Comparison of ENCODE assay signal across 13 mouse cellular contexts in genomic region chr6:60994521-60994920, GRCm38 (mm10).
DNase-seq lines count a peak whose midpoint lies in the region; ATAC-seq and TF ChIP-seq lines count a peak whose summit lies in the region.
"Had no signal": no experiment of that assay in that cellular context is flagged by ENCODE, and none has a peak within 500 bp of the region (broad histone marks: within the 10 kb centered on the region; RNA-seq: fewer than 3 reads in every experiment).

No protein-coding gene starts in this region.

- no peak overlapping the region for H3K27ac ChIP-seq in heart, embryonic 15.5 days
- H3K27ac ChIP-seq in heart, embryonic 10.5 days = no peak overlapping the region
- no peak overlapping the region for H3K27ac ChIP-seq in hindbrain, embryonic 14.5 days
- H3K27ac ChIP-seq in midbrain, embryonic 14.5 days (replicated peaks; ENCODE audit: low read depth, low read length) = no peak overlapping the region
- H3K27ac ChIP-seq: layer of hippocampus, adult 2 months; liver, embryonic 12.5 days had no signal

- H3K4me3 ChIP-seq in heart, embryonic 15.5 days = no peak overlapping the region
- no peak overlapping the region for H3K4me3 ChIP-seq in heart, embryonic 10.5 days
- peak overlapping the region; percentile 35 for H3K4me3 ChIP-seq in E14TG2a.4 (replicated peaks; ENCODE audit: low read length)
- H3K4me3 ChIP-seq in hindbrain, embryonic 14.5 days (replicated peaks; ENCODE audit: low read length) = no peak overlapping the region
- no peak overlapping the region for H3K4me3 ChIP-seq in midbrain, embryonic 14.5 days (replicated peaks; ENCODE audit: low read depth, low read length)
- H3K4me3 ChIP-seq: layer of hippocampus, adult 2 months; liver, embryonic 12.5 days had no signal

- H3K27me3 ChIP-seq in heart, embryonic 15.5 days = no peaks in the 10 kb centered on the region
- H3K27me3 ChIP-seq in heart, embryonic 10.5 days (ENCODE audit: insufficient read depth, poor library complexity, severe bottlenecking) = no peaks in the 10 kb centered on the region
- H3K27me3 ChIP-seq in E14TG2a.4 (ENCODE audit: insufficient read depth, low read length) = no peaks in the 10 kb centered on the region
- H3K27me3 ChIP-seq in hindbrain, embryonic 14.5 days (ENCODE audit: control insufficient read depth, insufficient read depth, low read length) = no peaks in the 10 kb centered on the region
- H3K27me3 ChIP-seq in midbrain, embryonic 14.5 days (ENCODE audit: control insufficient read depth, insufficient read depth, low read length) = no peaks in the 10 kb centered on the region
- H3K27me3 ChIP-seq: liver, embryonic 12.5 days had no signal

- no peaks in the 10 kb centered on the region for H3K36me3 ChIP-seq in heart, embryonic 15.5 days
- no peaks in the 10 kb centered on the region for H3K36me3 ChIP-seq in heart, embryonic 10.5 days
- H3K36me3 ChIP-seq in E14TG2a.4 (ENCODE audit: insufficient read depth, low read length) = no peaks in the 10 kb centered on the region
- no peaks in the 10 kb centered on the region for H3K36me3 ChIP-seq in hindbrain, embryonic 14.5 days (replicated peaks; ENCODE audit: control insufficient read depth, insufficient read depth)
- no peaks in the 10 kb centered on the region for H3K36me3 ChIP-seq in midbrain, embryonic 14.5 days (ENCODE audit: control insufficient read depth, insufficient read depth, low read length)
- H3K36me3 ChIP-seq: liver, embryonic 12.5 days had no signal

- no peaks in the 10 kb centered on the region for H3K4me1 ChIP-seq in heart, embryonic 15.5 days (replicated peaks)
- no peaks in the 10 kb centered on the region for H3K4me1 ChIP-seq in heart, embryonic 10.5 days
- peaks cover 36% of the 10 kb centered on the region for H3K4me1 ChIP-seq in E14TG2a.4 (replicated peaks; ENCODE audit: low read depth, low read length)
- peaks cover 10% of the 10 kb centered on the region; the same call in 1 of the 2 replicates for H3K4me1 ChIP-seq in hindbrain, embryonic 14.5 days (replicated peaks; ENCODE audit: control insufficient read depth, insufficient read depth, low read length)
- H3K4me1 ChIP-seq in midbrain, embryonic 14.5 days (ENCODE audit: control insufficient read depth, insufficient read depth, low read length) = peaks cover 15% of the 10 kb centered on the region
- H3K4me1 ChIP-seq: liver, embryonic 12.5 days had no signal

- DNase-seq in heart, embryonic 10.5 days (ENCODE audit: low spot score) = no peak
- DNase-seq in hindbrain, embryonic 14.5 days (ENCODE audit: low spot score) = no peak
- DNase-seq in midbrain, embryonic 14.5 days = no peak
- DNase-seq in cerebellum, postnatal 4 days (ENCODE audit: low spot score in 2 of 2) = no peak
- no peak for DNase-seq in ovary, postnatal 10 days (ENCODE audit: low spot score)
- no peak for DNase-seq in retina, postnatal 1 day
- DNase-seq: cerebellum, adult 8-10 months; gastrocnemius, postnatal 14 days; right cerebral cortex, postnatal 4 days had no signal

- 36% methylated on average over 10 of the region's 10 CpGs for WGBS in heart, embryonic 15.5 days
- WGBS in heart, embryonic 10.5 days = 35% methylated on average over 10 of the region's 10 CpGs
- 37% methylated on average over 10 of the region's 10 CpGs for whole genome bisulfite sequencing in hindbrain, embryonic 14.5 days
- 28% methylated on average over 10 of the region's 10 CpGs for WGBS in midbrain, embryonic 14.5 days

- no peak for ATAC-seq in heart, embryonic 15.5 days (replicated peaks; ENCODE audit: insufficient number of reproducible peaks, insufficient read depth, low FRiP score, low read depth)
- ATAC-seq in hindbrain, embryonic 14.5 days (ENCODE audit: low FRiP score) = no peak
- ATAC-seq in midbrain, embryonic 14.5 days (ENCODE audit: low FRiP score, low TSS enrichment) = no peak
- ATAC-seq: liver, embryonic 12.5 days had no signal

- H3K4me2 ChIP-seq in heart, embryonic 15.5 days = 0 out of 2 replicates have a peak overlapping the region, but pooled peaks have one; percentile 2
- H3K4me2 ChIP-seq in hindbrain, embryonic 14.5 days (replicated peaks) = peak overlapping the region; percentile 18
- H3K4me2 ChIP-seq in midbrain, embryonic 14.5 days (ENCODE audit: low read length) = peak overlapping the region; percentile 22
- H3K4me2 ChIP-seq: liver, embryonic 12.5 days had no signal

- no peak for TF ChIP-seq CTCF in E14TG2a.4 (conservative IDR thresholded peaks at IDR 0.05; ENCODE audit: low read length)

- no peak overlapping the region for H3K9ac ChIP-seq in heart, embryonic 15.5 days
- no peak overlapping the region for H3K9ac ChIP-seq in hindbrain, embryonic 14.5 days
- no peak overlapping the region for H3K9ac ChIP-seq in midbrain, embryonic 14.5 days (replicated peaks; ENCODE audit: low read length)
- H3K9ac ChIP-seq: liver, embryonic 12.5 days had no signal

- H3K9me3 ChIP-seq in heart, embryonic 15.5 days (replicated peaks) = no peaks in the 10 kb centered on the region
- H3K9me3 ChIP-seq in heart, embryonic 10.5 days = no peaks in the 10 kb centered on the region
- no peaks in the 10 kb centered on the region for H3K9me3 ChIP-seq in E14TG2a.4 (ENCODE audit: low read length)
- no peaks in the 10 kb centered on the region for H3K9me3 ChIP-seq in hindbrain, embryonic 14.5 days (ENCODE audit: control insufficient read depth, low read length)
- H3K9me3 ChIP-seq in midbrain, embryonic 14.5 days (ENCODE audit: control insufficient read depth, low read length) = no peaks in the 10 kb centered on the region
- H3K9me3 ChIP-seq: liver, embryonic 12.5 days had no signal
